Mouse (Mus musculus): ENCODE results near the gene Fzr1.

Fzr1 gene

GRCm38 (mm10) chr10:81377793-81378552, at the start of gene Fzr1:
Gene Fzr1 (minus strand): TSS chr10:81378516.
- DNase-seq, result no peak

- no peak for DNase-seq
Measured at GRCm38 (mm10) chr10:81427804-81428506, 49.6 kb upstream of the Fzr1 start.

GRCm38 (mm10) chr10:81427327-81427726, 49.0 kb upstream of the Fzr1 start:
- no peak for DNase-seq

GRCm38 (mm10) chr10:81426897-81427296, 48.6 kb upstream of the Fzr1 start:
- DNase-seq, result no peak

- no peak for DNase-seq
Measured at GRCm38 (mm10) chr10:81426081-81426671, 47.9 kb upstream of the Fzr1 start.

- no peak for DNase-seq
Measured at GRCm38 (mm10) chr10:81425236-81425850, 47.0 kb upstream of the Fzr1 start.

GRCm38 (mm10) chr10:81424246-81425051, 46.1 kb upstream of the Fzr1 start:
- DNase-seq, result no peak

GRCm38 (mm10) chr10:81423476-81424245, 45.3 kb upstream of the Fzr1 start:
- DNase-seq, result no peak

GRCm38 (mm10) chr10:81422661-81423217, 44.4 kb upstream of the Fzr1 start:
- no peak for DNase-seq

- no peak for DNase-seq
Measured at GRCm38 (mm10) chr10:81422191-81422590, 43.9 kb upstream of the Fzr1 start.

- DNase-seq, result no peak
Measured at GRCm38 (mm10) chr10:81421797-81422100, 43.4 kb upstream of the Fzr1 start.

- no peak for DNase-seq
Measured at GRCm38 (mm10) chr10:81421041-81421796, 42.9 kb upstream of the Fzr1 start.

GRCm38 (mm10) chr10:81420191-81420767, 42.0 kb upstream of the Fzr1 start:
- DNase-seq, result no peak

- no peak for DNase-seq
Measured at GRCm38 (mm10) chr10:81419111-81419928, 41.0 kb upstream of the Fzr1 start.

- DNase-seq, result no peak
Measured at GRCm38 (mm10) chr10:81418216-81419070, 40.1 kb upstream of the Fzr1 start.

- DNase-seq, result no peak
Measured at GRCm38 (mm10) chr10:81417227-81418215, 39.2 kb upstream of the Fzr1 start.

GRCm38 (mm10) chr10:81416581-81417226, 38.4 kb upstream of the Fzr1 start:
- DNase-seq, result peak; percentile 31

All from thymus, postnatal 25 days (tissue).